Mouse (Mus musculus): ENCODE data around the gene Nsun7. TPM values are rescaled to one million over a fixed set of nuclear protein-coding genes. Genes with fewer than 3 reads are reported as not detected.

Nsun7 gene
- total RNA-seq, 2 experiments from 2014 or later: 3.1 to 8.2 TPM

DNA sequence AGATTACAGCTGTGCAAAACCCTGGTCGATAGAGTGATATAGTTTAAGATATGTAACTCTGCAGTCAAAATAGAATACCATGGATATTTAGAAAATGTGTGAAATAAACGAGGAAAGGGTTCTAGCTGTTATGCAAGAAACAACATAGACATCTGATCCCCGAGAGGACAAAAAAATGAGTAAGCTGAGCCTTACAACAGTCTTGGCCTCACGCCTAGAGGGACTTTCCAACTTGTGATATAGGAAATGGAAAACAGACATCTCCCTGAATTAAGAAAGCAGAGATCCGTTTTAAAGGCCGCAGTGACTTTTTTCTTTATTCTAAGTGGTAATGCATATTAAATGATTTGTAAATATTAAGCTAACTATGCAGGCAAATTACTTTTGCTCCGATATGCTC is 9.9 kb downstream of the Nsun7 start:
- DNase-seq (ENCODE audit: low spot score in 2 of 2): no peak
- intact Hi-C loops (cut with DNase I): no loop called here

DNA sequence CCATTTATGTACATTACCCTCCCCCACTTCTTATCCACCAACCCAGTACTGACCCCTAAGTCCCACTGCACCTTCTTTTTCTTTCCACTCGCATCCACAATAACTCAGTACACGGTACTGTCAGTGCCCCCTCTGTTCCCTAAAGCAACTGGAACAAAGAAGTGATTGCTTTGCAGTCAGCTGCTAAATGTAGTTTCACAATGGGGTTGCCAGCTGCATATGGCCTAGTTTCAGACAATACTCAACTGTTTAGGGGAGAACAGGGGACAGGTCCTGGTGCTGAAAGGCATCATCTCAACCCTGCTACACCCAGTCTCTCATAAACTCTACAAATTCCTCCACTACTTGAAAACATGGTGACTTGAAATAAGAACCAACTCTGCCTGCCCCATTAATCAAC is 11.4 kb downstream of the Nsun7 start:
- intact Hi-C loops (cut with DNase I): no loop called here
- DNase-seq (ENCODE audit: low spot score in 2 of 2): no peak

DNA sequence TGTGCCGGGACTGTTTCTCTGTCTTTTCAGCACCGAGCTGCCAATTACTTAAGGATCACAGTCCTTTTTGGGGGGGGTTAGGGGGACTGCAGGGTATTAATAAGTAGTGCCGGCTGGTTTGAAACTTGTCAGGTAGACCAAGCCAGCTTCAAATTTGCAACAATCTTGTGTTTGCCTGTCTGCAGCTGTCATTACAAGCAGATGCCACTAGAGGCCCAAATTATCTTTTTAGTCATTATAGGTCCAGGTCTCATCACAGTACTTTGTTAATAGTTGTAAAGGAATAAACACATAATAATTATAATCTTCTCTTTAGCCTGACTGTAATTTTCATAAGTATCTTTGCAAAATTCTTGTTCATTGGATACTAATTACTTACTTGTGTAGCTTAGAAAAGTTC is 14.7 kb downstream of the Nsun7 start:
- DNase-seq (ENCODE audit: low spot score in 2 of 2): no peak
- intact Hi-C loops (cut with DNase I): no loop called here

DNA sequence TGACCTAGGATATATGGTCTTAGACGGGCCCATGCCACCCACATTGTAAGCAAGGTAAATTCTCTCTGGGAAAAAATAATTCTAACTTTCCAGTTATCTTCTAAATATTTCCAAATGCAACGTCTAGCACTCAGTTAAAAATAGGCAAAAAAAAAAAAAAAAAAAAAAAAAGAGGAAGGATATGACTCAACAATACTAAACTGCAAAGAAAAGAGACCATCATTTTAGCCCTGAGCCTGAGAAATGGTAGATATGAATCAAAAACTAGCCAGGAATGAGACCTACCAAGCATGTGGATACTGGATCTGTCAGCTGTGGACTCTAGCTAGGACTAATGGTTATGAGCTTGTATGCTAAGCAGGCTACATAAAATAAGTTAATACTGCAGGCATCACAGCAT is 20.0 kb downstream of the Nsun7 start:
- DNase-seq (ENCODE audit: low spot score in 2 of 2): no peak
- intact Hi-C loops (cut with DNase I): no loop called here

DNA sequence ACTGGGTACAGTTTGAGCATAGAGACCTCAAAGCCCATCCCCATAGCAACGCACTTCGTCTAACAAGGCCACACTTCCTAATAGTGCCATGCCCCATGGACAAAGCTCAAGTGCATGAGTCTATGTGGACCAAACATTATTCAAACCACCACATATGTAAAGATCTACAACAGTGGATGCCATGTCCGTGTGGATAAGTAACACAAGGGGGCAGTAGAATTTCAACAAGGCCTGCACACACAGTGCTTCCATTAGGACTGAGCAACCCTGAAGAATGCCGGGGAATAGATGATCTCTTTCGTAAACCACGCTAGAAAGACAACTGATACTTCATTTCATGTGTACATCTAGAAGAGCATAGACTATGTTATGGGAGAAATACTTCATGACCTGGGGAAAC is 21.0 kb downstream of the Nsun7 start:
- intact Hi-C loops (cut with DNase I): no loop called here
- no peak for DNase-seq (ENCODE audit: low spot score in 2 of 2)

DNA sequence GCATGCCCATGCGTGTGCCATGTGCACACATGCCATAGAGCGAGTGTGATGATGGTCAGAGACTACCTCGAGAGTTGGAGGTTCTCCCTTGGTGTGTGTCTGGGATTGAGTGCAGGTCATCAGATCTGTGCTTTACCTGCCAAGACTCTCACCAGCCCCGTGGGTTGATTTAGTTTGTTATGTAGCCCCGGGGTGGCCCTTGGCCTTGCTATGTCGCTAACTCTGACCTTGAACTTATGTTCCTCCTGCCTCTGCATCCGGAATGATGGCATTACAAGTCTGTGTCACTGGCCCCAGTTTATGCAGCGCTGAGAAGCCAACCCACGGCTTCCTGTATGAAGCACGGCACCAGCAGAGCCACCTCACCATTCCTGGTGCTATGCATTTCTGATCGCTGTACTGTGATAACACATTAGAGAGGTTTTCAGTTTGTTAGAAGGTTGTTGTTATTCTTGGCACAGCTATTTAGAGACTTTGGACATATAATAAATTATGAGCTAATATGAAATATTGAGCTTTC is 34.5 kb downstream of the Nsun7 start:
- DNase-seq (ENCODE audit: low spot score in 2 of 2): no peak
- intact Hi-C loops (cut with DNase I): no loop called here

DNA sequence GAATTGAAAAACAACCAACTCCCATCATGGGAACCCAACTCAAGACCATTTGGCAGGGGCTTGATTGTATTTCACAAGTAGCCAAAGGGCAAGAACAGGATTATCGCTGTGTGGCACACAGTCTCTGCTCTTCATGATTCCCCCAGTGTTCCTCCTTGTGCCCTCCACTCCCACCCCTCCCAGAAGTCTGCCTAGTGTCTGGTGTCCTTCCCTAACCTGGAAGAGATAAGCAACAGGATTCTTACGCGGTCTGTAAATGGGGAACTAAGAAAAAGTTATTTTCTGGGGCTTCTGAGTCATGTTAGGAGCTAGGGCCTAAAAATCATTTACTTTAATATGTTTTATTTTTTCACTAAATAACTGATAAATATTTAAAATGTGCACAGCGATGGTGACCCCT is 35.3 kb downstream of the Nsun7 start:
- intact Hi-C loops (cut with DNase I): no loop called here
- DNase-seq (ENCODE audit: low spot score in 2 of 2): no peak

DNA sequence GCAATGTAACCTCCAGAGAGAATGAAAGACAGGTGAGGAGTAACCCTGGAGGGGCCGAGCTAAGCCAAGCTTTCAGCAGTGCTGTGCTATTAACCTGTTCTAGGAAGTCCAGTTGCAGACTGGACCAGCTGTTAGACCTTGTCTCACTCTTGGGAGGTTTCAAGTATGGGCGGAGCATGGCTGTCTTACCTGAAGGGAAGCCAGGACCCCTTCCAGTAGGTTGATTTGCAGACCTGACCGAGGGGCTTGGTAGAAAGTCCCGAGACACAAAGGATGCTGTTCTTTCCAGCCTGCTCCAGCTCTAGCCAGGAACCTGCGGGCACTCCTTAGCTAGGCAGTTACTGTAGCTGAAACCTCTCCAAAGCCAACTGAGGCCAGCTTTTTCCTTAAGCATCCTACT is 36.4 kb downstream of the Nsun7 start:
- intact Hi-C loops (cut with DNase I): no loop called here
- DNase-seq (ENCODE audit: low spot score in 2 of 2): no peak

DNA sequence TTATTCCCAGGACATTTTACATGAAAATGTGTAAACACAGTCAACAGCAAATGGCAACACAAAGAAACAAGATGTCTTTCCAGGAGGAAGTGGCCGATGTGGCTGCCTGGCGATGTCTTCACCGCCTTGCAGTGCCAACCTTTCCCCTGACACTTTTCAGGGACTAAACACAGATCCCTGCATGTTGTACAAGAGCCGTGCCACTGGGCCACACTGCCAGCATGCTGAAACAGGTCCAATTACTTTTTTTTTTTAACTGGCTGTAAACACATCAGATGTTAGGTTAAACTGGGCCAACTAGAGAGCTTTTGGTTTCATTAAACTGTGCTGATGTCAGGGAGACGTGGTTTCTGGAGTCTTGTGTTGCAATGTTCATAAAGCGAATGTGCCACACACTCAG is 39.2 kb downstream of the Nsun7 start:
- intact Hi-C loops (cut with DNase I): no loop called here
- DNase-seq (ENCODE audit: low spot score in 2 of 2): no peak

DNA sequence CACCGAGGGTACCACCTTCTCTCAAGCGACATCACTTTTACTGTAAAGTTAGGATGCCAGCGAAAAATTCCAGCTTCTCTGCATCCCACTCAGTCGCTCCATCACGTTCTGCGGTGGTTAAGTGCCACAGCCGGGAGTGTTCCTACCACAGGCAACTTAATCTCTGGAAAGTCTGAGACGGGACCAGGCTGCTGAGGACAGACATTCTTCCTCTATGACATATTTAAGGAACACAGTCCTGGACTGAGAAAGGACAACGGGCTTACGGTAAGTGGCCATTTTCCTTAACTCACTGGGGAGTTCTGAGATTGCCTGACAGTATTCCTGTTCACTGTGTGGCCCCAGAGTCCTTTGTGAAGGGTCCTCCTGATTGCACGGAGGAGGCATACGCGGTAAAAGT is 40.9 kb downstream of the Nsun7 start:
- intact Hi-C loops (cut with DNase I): no loop called here

DNA sequence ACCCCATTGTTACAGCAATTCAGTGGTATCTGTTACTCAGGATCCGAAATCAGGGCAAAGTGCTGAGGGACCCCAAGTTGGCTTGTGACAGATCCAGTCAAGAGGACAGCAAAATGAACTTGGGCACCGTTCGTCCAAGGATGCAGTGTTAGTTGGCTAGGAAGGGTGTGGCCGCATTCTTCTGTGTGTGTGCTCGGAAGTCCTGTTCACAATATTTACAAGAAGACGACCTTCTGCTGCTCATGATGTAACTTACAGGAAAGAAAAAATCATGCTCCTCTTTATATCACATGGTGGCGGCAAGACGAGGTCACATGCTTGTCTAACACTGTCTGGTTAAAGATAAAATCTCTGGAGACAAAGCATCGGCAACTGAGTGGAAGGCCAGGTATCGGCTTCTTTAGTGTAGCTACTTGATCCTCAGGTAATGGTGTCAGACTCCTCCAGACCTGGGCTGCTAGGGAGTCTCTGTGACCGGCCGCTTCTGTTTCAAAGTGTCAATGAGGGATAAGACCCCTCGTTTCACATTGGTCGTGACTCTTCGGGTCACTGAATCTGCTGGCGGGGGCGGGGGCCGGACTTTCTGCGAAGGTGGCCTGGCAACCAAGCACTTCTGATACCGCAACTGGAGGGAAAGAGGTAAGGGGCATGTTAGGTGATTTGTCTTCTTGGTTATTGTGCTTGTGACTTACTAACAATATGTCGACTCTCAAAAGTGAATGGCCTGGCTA is 42.6 kb downstream of the Nsun7 start:
- no peak for DNase-seq (ENCODE audit: low spot score in 2 of 2)
- intact Hi-C loops (cut with DNase I): no loop called here

More for the DNA sequence above, 40.9 kb downstream of the Nsun7 start:
- no peak for DNase-seq (ENCODE audit: low spot score in 2 of 2)

DNA sequence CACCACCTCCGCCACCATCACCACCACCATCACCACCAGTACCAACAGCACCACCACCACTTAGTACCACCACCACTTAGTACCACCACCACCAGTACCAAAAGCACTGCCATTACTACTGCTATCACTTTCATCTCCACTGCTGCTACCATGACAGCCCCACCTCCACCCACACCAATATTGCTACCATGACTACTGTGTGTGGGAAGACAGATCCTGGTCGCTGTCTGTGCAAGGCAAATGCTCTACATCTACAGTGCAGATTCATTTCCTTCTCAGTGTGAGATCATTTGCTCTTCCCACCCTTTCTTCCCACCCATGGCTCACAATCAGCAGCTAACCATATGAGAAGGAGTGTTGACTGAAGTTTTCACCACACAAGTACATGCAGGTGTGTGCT is 43.2 kb downstream of the Nsun7 start:
- peak; percentile 36 to 40 for DNase-seq (ENCODE audit: low spot score in 2 of 2)
- intact Hi-C loops (cut with DNase I): no loop called here

DNA sequence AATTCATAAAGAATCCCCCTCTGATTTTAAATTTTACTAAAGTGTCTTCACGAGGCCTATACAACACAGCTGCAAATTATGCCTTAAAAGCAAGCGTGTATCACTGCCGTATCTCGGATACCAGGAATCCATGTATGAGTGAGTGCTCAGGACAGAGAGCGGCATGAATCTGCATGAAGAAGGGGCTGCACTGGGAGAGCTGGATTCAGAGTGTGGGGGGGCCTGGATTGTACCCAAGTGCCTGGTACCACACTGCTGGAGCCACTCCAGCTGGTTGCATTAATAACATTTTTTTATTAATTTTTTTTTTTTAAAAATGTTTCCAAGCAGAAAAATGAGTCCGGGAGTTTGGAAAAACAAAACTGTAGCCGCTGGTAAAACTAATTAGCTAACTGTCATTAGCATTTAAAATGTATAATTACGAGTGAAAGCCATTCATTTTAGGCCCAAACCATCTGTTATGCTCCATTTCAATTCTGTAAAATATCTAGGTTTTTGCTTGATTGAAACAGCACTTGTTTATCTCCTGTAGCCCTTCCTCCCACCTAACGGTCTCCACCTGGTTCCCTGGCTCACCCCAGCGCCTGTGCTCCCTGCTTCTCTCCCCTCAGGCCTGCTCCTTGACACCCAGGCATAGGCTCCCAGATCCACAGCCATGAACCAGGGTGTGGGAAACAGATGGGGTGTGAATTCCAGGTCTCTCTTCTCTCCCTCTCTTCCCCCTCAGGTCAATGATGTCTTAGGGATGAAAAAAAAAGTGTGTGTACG is 44.8 kb downstream of the Nsun7 start:
- no peak for DNase-seq (ENCODE audit: low spot score in 2 of 2)
- intact Hi-C loops (cut with DNase I): no loop called here

DNA sequence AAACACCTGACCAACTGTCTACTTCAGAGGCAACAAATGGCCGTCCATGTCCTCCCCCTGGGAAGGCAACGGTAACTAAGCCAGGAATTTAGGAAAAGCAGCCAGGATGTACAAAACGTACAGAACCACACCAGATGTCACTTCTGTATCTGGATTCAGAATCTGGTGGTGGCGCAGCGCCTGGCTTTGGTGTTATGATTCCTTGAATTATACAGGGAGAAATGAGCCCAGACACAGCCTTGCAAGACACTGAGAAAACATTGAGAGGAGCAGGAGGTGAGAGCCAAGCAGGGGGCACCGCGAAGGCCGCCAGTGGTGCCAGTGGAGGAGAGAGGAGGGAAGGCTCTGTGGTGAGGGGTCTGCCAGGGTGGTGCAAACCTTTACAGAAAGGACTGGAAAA is 45.8 kb downstream of the Nsun7 start:
- intact Hi-C loops (cut with DNase I): no loop called here
- DNase-seq (ENCODE audit: low spot score in 2 of 2): peak; percentile 57 to 61

DNA sequence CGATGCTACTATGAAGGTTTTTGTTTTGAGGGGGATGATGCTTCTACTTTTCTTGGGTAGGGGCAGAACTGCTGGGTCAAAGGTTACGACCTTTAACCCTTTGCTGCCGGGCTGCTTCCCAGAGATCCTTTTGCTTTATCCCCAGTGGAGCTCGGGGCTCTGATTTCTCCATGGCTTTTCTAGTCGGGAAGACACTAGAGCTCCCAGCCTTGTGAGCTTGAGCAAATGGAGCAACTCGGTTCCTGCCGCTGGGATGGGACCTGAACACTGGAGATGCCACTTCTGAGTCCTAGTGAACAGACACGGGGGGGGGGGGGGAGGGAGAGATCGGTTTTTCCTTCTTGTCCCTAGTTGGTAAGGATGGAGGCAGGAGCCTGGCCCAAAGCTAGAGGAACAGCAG is 50.6 kb downstream of the Nsun7 start:
- DNase-seq (ENCODE audit: low spot score in 2 of 2): no peak
- intact Hi-C loops (cut with DNase I): no loop called here

DNA sequence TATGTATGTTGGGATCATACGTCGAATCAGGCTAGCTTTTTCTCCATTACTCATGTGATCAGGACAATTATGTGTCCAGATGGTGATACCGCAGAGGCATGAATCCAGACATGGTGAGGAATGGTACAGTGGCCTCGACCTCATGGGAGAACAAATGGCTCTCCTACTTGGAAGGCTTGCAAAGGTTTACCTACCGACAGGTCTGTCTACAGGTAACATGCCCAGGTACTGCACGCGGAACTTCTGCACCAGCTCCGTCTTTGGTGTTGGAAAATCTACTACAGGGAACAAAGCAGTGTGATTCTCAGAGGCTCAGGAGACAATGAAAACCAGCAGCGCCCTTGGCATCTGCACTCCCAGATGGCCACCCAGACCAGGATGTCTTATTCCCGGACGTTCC is 51.1 kb downstream of the Nsun7 start:
- DNase-seq (ENCODE audit: low spot score in 2 of 2): no peak
- intact Hi-C loops (cut with DNase I): no loop called here

DNA sequence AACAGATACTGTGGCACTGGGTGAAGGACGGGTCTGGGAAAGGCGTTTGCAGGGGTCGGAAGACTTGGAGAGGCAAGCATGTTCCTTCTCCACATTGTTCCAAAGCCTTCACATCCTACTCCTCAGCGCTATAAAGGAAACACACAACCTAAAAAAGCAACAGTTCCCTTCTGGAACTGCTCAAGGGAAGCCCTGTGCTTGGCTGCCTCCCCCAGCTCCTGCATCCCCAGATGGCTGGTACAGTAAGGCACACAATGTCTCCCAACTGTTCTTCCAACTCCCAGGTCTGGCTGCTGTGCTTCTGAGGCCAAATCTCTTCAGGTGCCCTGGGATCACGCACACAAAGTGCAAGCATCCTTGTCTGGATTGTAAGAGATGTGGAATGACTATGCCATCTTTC is 56.1 kb downstream of the Nsun7 start:
- intact Hi-C loops (cut with DNase I): loop anchor here (5.0 kb wide), 1 partner anchor 52 kb away; no protein-coding TSS in a partner anchor
- peak; percentile 50 to 67 for DNase-seq (ENCODE audit: low spot score in 2 of 2)

DNA sequence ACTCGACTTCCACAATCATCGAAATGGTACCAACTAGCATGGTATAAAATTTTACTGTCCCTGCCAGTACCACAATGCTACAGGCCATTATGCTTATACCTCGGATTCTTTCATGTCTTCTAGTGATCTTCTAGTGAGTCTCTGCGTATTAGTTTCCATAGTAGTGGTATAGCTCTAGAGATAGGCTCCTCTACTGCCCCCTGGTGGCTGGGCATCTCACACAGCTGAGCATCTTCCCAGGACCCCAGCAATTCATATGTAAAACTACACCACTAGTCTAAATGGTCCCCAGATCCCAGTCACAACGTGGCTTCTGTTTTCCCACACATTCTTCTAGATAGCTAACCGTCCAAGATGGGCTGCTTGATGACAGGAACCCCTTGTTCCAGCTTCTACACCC is 59.6 kb downstream of the Nsun7 start:
- DNase-seq (ENCODE audit: low spot score in 2 of 2): peak; percentile 32 to 39
- intact Hi-C loops (cut with DNase I): loop anchor here (5.0 kb wide), 1 partner anchor 48 kb away; no protein-coding TSS in a partner anchor

DNA sequence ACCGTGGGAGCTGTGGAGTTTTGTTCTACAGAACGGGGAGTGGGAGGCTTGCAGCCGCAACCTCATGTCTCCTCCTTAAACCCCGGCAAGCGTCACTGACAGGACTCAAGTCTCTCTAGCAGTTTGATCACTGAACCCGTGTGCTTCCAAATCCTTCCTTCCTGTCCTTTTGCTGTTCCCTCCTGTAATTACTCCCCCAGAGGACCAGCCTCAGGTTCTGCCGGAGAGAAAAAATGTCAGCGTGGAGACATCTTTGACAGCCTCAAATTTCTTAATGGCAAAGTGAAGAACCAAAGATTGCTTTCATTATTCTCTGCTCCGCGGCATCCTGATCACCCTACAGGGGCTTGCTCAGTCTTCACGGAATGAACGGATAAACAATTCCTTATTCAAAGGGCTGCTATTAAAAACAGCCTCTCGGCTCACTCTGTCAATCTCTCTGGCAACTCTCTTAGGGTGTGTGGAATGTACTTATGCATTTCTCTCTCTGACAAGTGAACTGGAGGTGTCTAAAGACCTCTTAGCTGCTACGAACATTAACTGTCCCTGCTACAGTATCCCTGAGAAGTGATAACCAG is 60.2 kb downstream of the Nsun7 start:
- intact Hi-C loops (cut with DNase I): loop anchor here (5.0 kb wide), 1 partner anchor 47 kb away; no protein-coding TSS in a partner anchor

DNA sequence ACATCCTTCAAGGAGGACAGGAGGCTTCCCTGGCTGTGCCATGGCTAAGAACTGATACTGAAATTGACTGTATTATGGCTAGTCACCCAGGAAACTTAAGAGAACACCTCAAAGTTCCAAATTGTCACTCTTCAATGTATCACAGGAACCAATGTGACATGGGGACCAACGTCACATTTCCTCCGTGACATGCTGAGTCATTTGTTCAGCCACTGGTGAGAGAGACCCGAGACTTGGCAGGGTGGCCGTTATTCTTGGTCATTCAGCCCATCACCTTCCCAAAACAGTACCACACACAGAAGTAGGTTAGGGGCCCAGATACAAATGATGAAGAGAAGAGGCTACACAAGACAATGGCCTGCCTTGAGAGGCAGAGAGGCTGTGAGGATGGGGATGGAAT is 63.4 kb downstream of the Nsun7 start:
- intact Hi-C loops (cut with DNase I): no loop called here
- no peak for DNase-seq (ENCODE audit: low spot score in 2 of 2)

More for the DNA sequence above, 60.2 kb downstream of the Nsun7 start:
- DNase-seq (ENCODE audit: low spot score in 2 of 2): no peak

DNA sequence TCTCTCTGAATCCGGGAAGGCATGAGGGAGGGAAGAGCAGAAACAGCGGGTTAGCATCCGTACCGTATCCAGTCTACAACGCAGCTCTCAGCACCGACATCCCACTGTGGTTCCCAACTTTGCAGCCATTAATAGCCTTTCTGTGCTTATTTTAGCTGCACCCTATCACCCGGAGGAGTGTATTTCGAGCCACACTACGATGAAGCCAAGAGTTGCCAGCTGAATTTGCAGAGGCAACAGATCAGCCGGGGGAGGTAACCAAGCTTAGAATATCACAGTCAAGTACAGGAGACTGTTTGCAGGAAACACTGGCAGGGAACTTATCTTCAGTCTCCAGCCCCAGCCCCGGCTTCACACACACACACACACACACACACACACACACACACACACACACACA is 63.9 kb downstream of the Nsun7 start:
- peak; percentile 71 to 78 for DNase-seq (ENCODE audit: low spot score in 2 of 2)
- intact Hi-C loops (cut with DNase I): no loop called here
